Mouse (Mus musculus): ENCODE results near the gene Taok3. TPM values are rescaled to one million over a fixed set of nuclear protein-coding genes. Genes with fewer than 3 reads are reported as not detected.

The Taok3 gene
- polyA plus RNA-seq, 1 experiment: 11.1 TPM

DNA sequence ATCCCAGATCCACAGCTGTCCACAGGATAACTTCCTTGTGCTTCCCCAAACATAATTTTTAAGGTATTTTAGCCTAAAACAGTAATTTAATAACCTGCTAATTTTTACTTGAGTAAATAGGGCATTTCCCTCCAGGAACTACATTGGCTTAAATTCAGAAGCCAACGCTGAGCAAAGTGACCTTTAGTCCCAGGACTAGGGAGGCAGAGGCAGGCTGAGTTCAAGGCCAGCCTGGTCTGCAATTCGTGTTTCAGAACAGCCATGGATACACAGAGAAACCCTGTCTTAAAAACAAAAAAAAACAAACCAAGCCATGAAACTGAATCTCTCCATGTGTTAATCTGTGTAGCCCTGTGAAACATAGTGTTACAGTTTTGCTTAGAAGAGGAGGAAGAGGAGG lies 3.3 kb upstream of the Taok3 start:
- Histone ChIP-seq H3K27me3 (replicated peaks; ENCODE audit: control insufficient read depth, insufficient read depth, low read length) (no peaks in the 10 kb centered on the region), H3K27ac (ENCODE audit: insufficient read depth, low read depth, low read length) (no peak overlapping the region), H3K4me1 (ENCODE audit: control insufficient read depth, insufficient read depth, low read length) (peaks cover 1% of the 10 kb centered on the region; the same call in 1 of the 2 replicates), H3K36me3 (ENCODE audit: control insufficient read depth, insufficient read depth, low read length) (no peaks in the 10 kb centered on the region), H3K4me3 (ENCODE audit: insufficient read depth, low read depth, low read length) (no peak overlapping the region)
- DNase-seq: peak; percentile 32
- 27% methylated on average over 2 of the region's 2 CpGs for WGBS
- TF ChIP-seq CTCF (conservative IDR thresholded peaks at IDR 0.05; ENCODE audit: insufficient read depth, insufficient read length, low read depth, low read length): no peak
- no peak for TF ChIP-seq POLR2A (IDR thresholded peaks at IDR 0.05; ENCODE audit: low read depth, low read length)

DNA sequence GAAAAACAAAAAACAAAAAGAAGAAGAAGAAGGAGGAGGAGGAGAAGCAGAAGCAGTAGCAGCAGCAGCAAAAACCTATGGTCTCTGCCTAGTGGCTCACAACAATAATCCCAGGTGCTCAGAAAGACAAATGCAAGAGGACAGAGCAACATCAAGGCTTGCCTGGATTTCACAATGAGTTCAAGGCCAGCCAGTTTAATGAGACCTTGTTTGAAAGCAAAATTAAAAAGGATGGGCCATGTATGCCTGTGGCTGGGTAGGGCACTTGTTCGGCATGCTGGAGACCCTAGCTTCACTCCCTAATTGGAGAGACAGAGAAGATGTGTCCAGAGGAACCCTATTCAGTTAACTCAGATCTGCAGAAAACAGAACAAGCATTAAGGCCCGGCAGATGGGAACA lies 2.7 kb upstream of the Taok3 start:
- H3K27ac ChIP-seq (ENCODE audit: insufficient read depth, low read depth, low read length): no peak overlapping the region
- H3K36me3 ChIP-seq (ENCODE audit: control insufficient read depth, insufficient read depth, low read length): no peaks in the 10 kb centered on the region
- WGBS: 81% methylated on average over 2 of the region's 2 CpGs
- TF ChIP-seq CTCF (conservative IDR thresholded peaks at IDR 0.05; ENCODE audit: insufficient read depth, insufficient read length, low read depth, low read length) (no peak), POLR2A (IDR thresholded peaks at IDR 0.05; ENCODE audit: low read depth, low read length) (no peak)
- peaks cover 3% of the 10 kb centered on the region; the same call in 1 of the 2 replicates for H3K4me1 ChIP-seq (ENCODE audit: control insufficient read depth, insufficient read depth, low read length)
- no peak overlapping the region for H3K4me3 ChIP-seq (ENCODE audit: insufficient read depth, low read depth, low read length)
- no peaks in the 10 kb centered on the region for H3K27me3 ChIP-seq (replicated peaks; ENCODE audit: control insufficient read depth, insufficient read depth, low read length)
- DNase-seq: no peak

DNA sequence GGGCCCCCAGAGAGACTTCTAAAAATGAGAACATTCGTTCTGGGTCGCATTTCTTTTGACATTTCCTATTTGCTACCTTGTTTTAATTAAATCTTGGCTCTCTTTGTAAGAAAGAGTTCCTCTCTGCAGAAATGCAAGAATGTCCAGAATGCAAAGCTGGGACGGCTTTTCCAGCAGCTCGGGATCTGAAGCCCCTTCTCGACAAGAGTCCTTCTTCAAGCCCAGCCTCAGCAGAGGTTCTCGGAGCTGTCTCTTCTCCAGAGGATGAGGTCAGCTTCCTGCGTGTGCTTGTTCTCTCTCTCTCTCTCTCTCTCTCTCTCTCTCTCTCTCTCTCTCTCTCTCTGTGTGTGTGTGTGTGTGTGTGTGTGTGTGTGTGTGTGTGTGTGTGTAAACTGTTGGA lies 2.2 kb upstream of the Taok3 start:
- peaks cover 3% of the 10 kb centered on the region; the same call in 1 of the 2 replicates for H3K4me1 ChIP-seq (ENCODE audit: control insufficient read depth, insufficient read depth, low read length)
- TF ChIP-seq POLR2A (IDR thresholded peaks at IDR 0.05; ENCODE audit: low read depth, low read length) (no peak), CTCF (conservative IDR thresholded peaks at IDR 0.05; ENCODE audit: insufficient read depth, insufficient read length, low read depth, low read length) (no peak)
- no peak overlapping the region for H3K4me3 ChIP-seq (ENCODE audit: insufficient read depth, low read depth, low read length)
- no peak for DNase-seq
- no peak overlapping the region for H3K27ac ChIP-seq (ENCODE audit: insufficient read depth, low read depth, low read length)
- H3K36me3 ChIP-seq (ENCODE audit: control insufficient read depth, insufficient read depth, low read length): no peaks in the 10 kb centered on the region
- H3K27me3 ChIP-seq (replicated peaks; ENCODE audit: control insufficient read depth, insufficient read depth, low read length): no peaks in the 10 kb centered on the region
- WGBS: 62% methylated on average over 7 of the region's 7 CpGs

DNA sequence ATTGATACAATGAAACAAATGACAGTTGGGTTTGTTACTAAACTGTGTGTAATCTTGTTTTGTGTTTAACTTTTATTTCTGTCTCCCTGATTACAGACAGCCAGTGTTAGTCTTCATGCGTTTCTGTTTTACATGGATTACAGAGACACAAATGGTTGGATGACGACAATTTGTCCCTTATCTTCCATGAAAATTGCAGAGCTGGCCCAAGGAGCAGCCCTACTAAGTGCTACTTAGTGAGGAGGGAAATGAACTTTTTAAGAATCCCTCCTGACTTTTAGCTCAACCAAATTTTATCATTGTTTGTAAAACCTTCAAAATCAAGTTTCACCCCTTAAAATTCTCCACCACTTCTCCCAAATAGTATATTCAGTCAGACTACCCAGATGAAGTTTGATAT lies 1.7 kb upstream of the Taok3 start:
- WGBS: 89% methylated on average over 2 of the region's 2 CpGs
- H3K4me3 ChIP-seq (ENCODE audit: insufficient read depth, low read depth, low read length): no peak overlapping the region
- DNase-seq: no peak
- no peaks in the 10 kb centered on the region for H3K36me3 ChIP-seq (ENCODE audit: control insufficient read depth, insufficient read depth, low read length)
- TF ChIP-seq POLR2A (IDR thresholded peaks at IDR 0.05; ENCODE audit: low read depth, low read length) (no peak), CTCF (conservative IDR thresholded peaks at IDR 0.05; ENCODE audit: insufficient read depth, insufficient read length, low read depth, low read length) (no peak)
- no peak overlapping the region for H3K27ac ChIP-seq (ENCODE audit: insufficient read depth, low read depth, low read length)
- peaks cover 3% of the 10 kb centered on the region; the same call in 1 of the 2 replicates for H3K4me1 ChIP-seq (ENCODE audit: control insufficient read depth, insufficient read depth, low read length)
- H3K27me3 ChIP-seq (replicated peaks; ENCODE audit: control insufficient read depth, insufficient read depth, low read length): no peaks in the 10 kb centered on the region

DNA sequence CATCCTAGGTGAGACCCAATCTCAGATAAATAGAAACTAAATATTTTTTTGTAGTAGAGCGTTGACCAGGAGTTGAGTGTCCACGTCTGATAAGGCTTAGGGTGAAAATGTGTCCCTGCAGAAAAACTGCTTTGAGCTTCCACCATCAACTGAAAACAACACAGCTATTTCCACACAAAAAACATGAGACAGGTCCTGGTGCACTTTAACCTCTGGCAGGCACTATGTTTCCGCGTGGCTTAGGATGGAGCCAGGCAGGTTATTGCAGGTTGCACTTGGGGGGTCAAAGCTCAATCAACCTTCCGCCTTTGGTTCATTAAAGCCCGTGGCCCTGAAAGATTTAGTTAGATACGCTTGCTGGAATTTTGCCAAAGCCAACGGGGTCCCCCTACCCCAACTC lies 1.1 kb upstream of the Taok3 start:
- peak overlapping the region; percentile 96; the same call in 1 of the 2 replicates for H3K27ac ChIP-seq (ENCODE audit: insufficient read depth, low read depth, low read length)
- 32% methylated on average over 8 of the region's 8 CpGs for WGBS
- peaks cover 3% of the 10 kb centered on the region; the same call in 1 of the 2 replicates for H3K4me1 ChIP-seq (ENCODE audit: control insufficient read depth, insufficient read depth, low read length)
- no peaks in the 10 kb centered on the region for H3K36me3 ChIP-seq (ENCODE audit: control insufficient read depth, insufficient read depth, low read length)
- no peak for TF ChIP-seq CTCF (conservative IDR thresholded peaks at IDR 0.05; ENCODE audit: insufficient read depth, insufficient read length, low read depth, low read length)
- TF ChIP-seq POLR2A (IDR thresholded peaks at IDR 0.05; ENCODE audit: low read depth, low read length): no peak
- no peak overlapping the region for H3K4me3 ChIP-seq (ENCODE audit: insufficient read depth, low read depth, low read length)
- DNase-seq: peak; percentile 92
- H3K27me3 ChIP-seq (replicated peaks; ENCODE audit: control insufficient read depth, insufficient read depth, low read length): no peaks in the 10 kb centered on the region

DNA sequence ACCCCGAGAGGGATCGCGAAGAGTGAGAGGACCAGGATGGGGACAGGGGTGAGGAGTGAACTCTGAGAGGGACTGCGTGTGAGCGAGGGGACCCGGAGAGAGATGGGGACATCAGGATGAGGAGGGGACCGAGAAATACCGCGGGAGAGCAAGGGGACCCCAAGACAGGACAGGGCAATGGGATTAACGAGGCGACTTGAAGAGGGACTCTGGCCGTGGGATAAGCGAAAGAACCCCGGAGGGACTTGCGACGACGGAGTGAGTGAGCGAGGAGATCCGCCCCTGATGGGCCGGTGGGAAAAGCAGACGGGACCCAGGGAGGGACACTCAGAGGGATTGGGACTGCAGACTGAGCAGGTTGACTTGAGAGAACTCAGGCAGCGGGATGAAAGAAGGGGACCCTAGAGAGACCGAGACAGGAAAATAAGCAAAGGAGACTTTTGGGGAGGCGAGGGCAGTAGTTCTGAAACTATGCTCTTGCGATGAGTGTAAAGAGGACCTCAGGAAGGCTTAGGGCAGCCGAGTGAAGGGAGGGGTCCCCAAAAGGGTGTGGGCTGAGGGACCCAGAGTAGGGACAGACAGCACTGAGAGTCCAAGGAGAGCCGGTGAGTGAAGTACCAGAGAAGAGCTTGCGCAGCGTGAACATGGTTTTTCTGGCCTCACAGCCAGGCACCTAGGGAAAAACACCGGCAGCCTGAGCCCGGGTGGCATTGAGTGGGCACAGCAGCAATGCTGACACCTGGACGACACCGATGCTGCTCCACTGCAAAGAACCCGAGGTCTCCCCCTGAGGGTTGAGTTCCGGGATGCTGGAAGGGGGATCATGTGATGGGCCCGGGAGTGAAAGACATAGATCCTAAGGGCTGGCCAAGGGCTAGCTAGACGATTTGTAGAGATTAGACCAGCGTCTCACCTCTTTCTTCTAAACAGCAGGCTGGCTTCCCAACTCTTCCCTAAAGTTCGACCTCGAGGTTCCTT lies 849 bp downstream of the Taok3 start:
- peak; percentile 15 for DNase-seq
- Histone ChIP-seq H3K27ac (ENCODE audit: insufficient read depth, low read depth, low read length) (peak overlapping the region; percentile 8; the same call in 1 of the 2 replicates), H3K4me1 (ENCODE audit: control insufficient read depth, insufficient read depth, low read length) (peaks cover 3% of the 10 kb centered on the region; the same call in 1 of the 2 replicates), H3K4me3 (ENCODE audit: insufficient read depth, low read depth, low read length) (peak overlapping the region; percentile 66), H3K36me3 (ENCODE audit: control insufficient read depth, insufficient read depth, low read length) (no peaks in the 10 kb centered on the region), H3K27me3 (replicated peaks; ENCODE audit: control insufficient read depth, insufficient read depth, low read length) (no peaks in the 10 kb centered on the region)
- TF ChIP-seq CTCF (conservative IDR thresholded peaks at IDR 0.05; ENCODE audit: insufficient read depth, insufficient read length, low read depth, low read length) (no peak), POLR2A (IDR thresholded peaks at IDR 0.05; ENCODE audit: low read depth, low read length) (no peak)
- WGBS: 2% methylated on average over 40 of the region's 40 CpGs

- Histone ChIP-seq H3K4me1 (ENCODE audit: control insufficient read depth, insufficient read depth, low read length) (peaks cover 3% of the 10 kb centered on the region; the same call in 1 of the 2 replicates), H3K36me3 (ENCODE audit: control insufficient read depth, insufficient read depth, low read length) (no peaks in the 10 kb centered on the region), H3K27ac (ENCODE audit: insufficient read depth, low read depth, low read length) (no peak overlapping the region), H3K27me3 (replicated peaks; ENCODE audit: control insufficient read depth, insufficient read depth, low read length) (no peaks in the 10 kb centered on the region), H3K4me3 (ENCODE audit: insufficient read depth, low read depth, low read length) (no peak overlapping the region)
- TF ChIP-seq POLR2A (IDR thresholded peaks at IDR 0.05; ENCODE audit: low read depth, low read length) (no peak), CTCF (conservative IDR thresholded peaks at IDR 0.05; ENCODE audit: insufficient read depth, insufficient read length, low read depth, low read length) (no peak)
- WGBS: 14% methylated on average over 2 of the region's 2 CpGs
- peak; percentile 47 for DNase-seq
These were observed 1.7 kb downstream of the Taok3 start for GRCm38 (mm10) chr5:117121657-117122056.

All from kidney, adult 2 months (tissue).